Mouse (Mus musculus) hindlimb bud, embryonic 11.5 days (tissue): ENCODE data around the gene Rbks.
"Not testable (repeated sequence)": the region's sequence is repeated elsewhere in the genome, so short reads cannot be mapped to it uniquely, and the experiment has no call there.

Experiments
- DNase-seq: peaks from one replicate; pipeline ENCODE4 v3.0.0-alpha.2; 2012; ENCODE audit warnings: low read depth, low spot score; ENCODE audit errors: extremely low spot score

The Rbks gene

DNA sequence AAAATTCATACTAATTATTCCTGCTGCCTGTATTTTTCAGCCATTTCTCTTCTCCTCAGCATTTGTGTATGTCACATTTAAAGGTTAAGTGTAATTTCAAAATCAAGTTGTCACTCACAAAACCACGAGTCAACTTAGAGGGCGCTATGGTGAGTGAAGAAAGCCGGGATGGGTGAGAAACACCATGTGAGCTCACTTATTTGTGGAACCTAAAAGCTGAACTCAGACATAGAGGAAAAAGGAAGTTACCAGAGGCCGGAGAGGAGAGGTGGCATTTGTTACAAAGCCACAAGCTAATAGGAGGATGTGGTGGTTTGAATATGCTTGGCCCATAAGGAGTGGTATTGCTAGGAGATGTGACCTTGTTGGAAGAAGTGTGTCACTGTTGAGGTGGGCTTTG is 17.2 kb downstream of the Rbks start:
- no peak for DNase-seq

GRCm38 (mm10) chr5:31678000-31678399 is 19.4 kb downstream of the Rbks start:
- DNase-seq: no peak

GRCm38 (mm10) chr5:31673431-31673830 is 24.0 kb downstream of the Rbks start:
- no peak for DNase-seq

DNA sequence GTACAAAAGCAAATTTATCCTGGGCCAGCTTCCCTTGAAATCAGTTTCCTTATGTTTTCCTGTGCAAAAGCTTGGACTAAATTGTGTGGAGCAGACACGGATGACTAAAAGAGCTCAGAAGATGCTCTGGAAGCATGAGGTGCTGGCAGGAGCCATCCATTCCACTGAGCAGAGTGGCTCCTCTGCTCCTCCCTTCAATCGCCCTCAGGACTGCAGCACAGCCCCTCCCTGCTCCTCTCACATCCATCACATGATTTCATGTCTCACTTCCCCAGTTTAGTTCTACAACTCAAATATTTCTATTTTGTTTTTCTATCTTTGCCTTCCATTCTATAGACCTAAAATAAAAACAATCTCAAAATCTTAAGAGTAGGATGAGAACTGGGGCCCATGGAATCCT is 26.3 kb downstream of the Rbks start:
- no peak for DNase-seq

DNA sequence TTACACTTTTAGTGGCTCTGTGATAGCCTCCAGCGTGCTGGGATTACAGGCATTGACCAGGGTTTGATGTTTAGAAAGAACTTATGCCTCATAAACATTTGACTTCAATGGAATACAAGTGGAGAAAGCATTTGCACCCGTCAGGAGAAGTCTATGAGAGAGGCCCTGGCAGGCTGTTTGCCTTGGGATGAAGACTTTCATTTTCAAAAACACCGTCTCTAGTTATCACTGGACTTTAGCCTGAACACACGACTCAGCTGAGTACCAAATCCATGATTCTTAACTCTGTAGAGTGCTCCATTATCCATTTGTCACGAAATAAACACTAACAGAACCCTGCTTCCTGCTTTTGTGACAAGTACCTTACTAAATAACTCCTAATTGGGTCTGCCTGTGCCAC is 27.4 kb downstream of the Rbks start:
- no peak for DNase-seq

- no peak for DNase-seq
Observed at GRCm38 (mm10) chr5:31668325-31668968, 29.0 kb downstream of the Rbks start.

DNA sequence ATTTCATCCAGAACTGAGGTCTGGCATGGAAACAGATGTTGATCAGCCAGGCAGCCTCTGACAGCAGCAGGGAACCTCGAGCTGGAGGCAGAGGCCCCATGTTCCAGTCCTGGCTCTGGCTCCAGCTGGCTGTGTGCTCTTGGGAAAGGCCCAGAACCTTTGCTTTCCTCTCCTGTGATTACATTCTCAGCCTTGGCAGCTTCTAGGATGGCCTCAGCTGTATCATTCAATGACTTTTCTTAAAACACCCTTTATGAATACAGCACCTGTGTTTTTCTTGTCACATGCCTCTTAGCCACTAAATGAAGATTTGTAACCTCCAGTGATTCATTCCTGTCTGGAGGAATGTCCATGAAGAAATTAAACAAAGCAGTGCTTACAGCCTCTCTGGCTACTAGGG is 31.3 kb downstream of the Rbks start:
- no peak for DNase-seq

DNA sequence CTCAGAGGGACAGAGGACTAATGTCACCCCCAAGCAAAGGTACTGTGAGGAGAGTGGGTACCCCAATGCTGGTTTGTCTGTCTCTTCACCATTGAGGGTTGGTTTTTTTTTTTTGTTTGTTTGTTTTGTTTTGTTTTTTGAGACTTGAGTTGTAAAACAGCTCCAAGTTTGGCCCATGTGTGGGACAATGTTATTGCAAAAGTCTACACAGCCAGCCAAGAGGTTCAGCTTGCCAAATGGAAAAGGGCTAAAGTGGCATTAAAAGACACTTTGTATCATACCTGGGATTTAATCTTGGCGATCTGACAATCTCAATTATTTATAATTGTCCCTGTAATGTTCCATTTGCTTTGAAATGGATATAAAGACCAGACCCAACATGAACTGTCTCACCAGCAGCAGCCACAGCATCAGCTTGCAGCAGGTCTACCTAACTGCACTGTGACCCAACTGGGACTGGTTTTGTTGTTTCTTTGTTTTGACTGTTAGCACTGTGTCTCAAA is 41.7 kb downstream of the Rbks start:
- no peak for DNase-seq

GRCm38 (mm10) chr5:31650518-31651288 is 46.7 kb downstream of the Rbks start:
- DNase-seq: no peak

DNA sequence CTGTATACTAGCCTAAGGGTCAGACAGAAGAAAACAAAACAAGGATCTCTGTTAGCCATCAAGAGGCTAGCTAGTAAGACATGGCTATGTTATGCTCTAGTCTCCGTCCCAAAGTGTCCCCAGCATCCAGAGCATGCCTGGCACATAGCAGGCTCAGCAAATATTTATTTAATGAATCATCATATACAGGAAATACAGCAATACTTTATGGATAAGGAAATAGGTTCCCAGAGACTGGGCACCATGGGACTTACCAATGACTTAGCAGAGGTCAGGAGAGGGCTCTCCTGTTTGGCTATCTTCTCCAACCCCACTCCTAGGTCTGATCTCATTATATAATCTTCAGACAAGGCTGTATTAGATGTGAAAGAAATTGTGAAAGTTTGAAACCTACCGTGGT is 50.1 kb downstream of the Rbks start:
- DNase-seq: no peak

DNA sequence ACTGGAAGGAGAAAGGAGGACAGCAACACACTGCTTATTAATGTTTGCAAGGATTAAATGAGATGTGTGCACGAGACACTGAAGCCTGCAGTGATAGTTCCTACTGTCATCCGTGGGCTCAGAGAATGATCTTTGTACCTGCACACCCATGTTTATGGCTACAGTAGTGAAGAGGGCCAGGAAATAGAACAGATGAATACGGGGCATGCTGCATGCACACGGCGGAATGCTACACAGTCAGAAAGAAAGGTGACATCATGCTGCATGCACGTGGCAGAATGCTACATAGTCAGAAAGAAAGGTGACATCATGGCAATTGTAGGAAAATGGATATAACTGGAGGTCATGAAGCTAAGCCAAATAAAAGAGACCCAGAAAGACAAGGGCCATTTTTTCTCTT is 50.9 kb downstream of the Rbks start:
- no peak for DNase-seq

- no peak for DNase-seq
Observed at GRCm38 (mm10) chr5:31645798-31646197, 51.6 kb downstream of the Rbks start.

DNA sequence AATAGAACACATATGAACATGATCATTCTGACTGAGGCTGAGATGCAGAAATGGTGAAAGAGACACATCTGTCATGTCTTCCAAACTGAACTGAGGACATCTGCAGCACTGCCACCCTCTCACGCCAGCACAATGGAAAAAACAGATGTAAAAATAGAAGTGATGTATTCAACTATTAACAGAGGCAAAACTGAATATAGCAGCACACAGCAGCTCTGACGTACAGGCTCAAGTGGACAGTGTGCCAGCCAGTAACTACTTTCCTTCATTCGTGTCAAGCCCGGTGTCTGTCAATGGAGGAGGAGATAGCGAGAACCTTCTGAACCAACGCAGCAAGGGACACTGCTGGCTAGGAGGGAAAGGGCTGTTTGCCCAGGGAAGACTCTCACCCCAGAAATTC is 52.6 kb downstream of the Rbks start:
- no peak for DNase-seq

GRCm38 (mm10) chr5:31644272-31644671 is 53.2 kb downstream of the Rbks start:
- no peak for DNase-seq

- no peak for DNase-seq
Observed at GRCm38 (mm10) chr5:31642300-31642699, 55.1 kb downstream of the Rbks start.

DNA sequence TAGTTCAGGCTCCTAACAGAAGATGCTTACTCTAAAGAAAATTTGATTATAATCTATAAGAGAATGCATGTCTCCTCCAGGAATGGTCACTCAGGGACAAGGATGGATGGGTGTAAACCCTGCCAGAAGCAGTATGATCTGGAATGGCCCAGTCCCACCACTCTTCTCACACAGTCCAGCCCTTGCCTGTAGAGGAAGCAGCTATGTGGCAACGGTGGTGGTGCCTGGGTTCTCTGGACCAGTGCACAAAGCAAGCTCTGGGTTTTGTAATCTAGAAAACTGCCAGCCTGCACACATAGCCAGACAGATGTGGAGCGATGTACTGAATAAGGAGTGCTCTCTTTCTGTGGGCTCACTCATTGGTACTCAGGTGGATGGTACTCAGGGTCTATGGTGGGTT is 56.9 kb downstream of the Rbks start:
- DNase-seq: no peak

GRCm38 (mm10) chr5:31636636-31637253 is 60.7 kb downstream of the Rbks start:
- no peak for DNase-seq

- no peak for DNase-seq
Observed at GRCm38 (mm10) chr5:31634679-31635078, 62.7 kb downstream of the Rbks start.

DNA sequence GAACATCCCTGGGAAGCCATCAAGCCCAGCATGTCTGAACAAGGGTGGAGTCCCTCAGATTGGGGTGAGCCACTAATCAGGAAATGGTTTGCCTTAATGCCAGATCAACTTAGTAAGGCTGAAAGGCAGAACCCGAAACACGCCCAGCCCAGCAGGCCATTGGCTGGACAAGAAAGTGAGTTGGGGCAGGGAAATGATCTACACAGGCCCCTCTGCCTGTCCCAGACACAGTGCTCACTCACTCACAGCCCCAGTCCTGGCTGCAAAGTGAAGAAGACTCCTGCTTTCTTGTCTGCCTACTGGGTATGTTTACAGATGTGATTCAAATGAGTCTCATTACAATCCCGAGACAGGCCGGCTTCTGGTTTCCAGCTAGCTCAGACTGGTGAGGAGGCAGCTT is 63.3 kb downstream of the Rbks start:
- DNase-seq: no peak

GRCm38 (mm10) chr5:31631169-31631568 is 66.3 kb downstream of the Rbks start:
- DNase-seq: not testable (repeated sequence)

- DNase-seq: no peak
Observed at GRCm38 (mm10) chr5:31630064-31630463, 67.4 kb downstream of the Rbks start.

GRCm38 (mm10) chr5:31628555-31628954 is 68.9 kb downstream of the Rbks start:
- DNase-seq: no peak
